Comparison of ENCODE assay signal across 8 mouse cellular contexts in the genomic region with DNA sequence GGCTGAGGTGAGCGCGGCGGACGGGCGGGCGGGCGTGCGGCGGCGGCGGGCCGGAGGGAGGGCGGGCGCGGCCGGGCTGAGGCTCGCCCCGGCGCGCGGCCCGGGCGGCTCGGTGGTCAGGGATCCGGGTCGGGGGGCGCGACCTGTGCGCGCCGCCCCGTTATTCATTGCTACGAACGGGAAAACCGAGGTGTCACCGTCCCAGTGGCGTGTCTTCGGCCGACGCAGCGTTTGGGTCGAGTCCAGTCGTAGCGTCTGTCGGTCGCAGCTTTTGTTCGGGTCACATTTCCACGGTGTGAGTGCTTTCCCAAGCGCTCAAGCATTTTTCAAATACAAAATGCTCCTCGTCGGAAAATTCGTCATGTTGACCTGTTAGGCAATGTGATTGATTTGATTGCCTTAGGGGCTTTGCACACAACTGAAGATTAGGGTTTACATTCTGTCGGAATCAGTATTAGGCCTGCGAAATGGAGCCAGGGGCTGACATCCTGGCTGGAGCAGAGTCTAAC. TPM values are rescaled to one million over a fixed set of nuclear protein-coding genes. Genes with fewer than 3 reads are reported as not detected.
DNase-seq lines count a peak whose midpoint lies in the region; ATAC-seq and TF ChIP-seq lines count a peak whose summit lies in the region.

No protein-coding gene starts in this region.

- peak overlapping the region; percentile 78 for H3K4me3 ChIP-seq in layer of hippocampus, adult 2 months
- H3K4me3 ChIP-seq in embryonic facial prominence, embryonic 11.5 days (ENCODE audit: low read depth, low read length) = peak overlapping the region; percentile 74
- H3K4me3 ChIP-seq in heart, embryonic 12.5 days = peak overlapping the region; percentile 83
- peak overlapping the region; percentile 74 for H3K4me3 ChIP-seq in kidney, embryonic 16.5 days (ENCODE audit: low read length)
- peak overlapping the region; percentile 71 for H3K4me3 ChIP-seq in lung, postnatal 0 days (ENCODE audit: low read depth, low read length)

- TF ChIP-seq EP300 in lung, postnatal 0 days (IDR thresholded peaks at IDR 0.05) = no peak

- no peaks in the 10 kb centered on the region for H3K36me3 ChIP-seq in embryonic facial prominence, embryonic 11.5 days (replicated peaks; ENCODE audit: control insufficient read depth, insufficient read depth, low read depth, low read length)
- H3K36me3 ChIP-seq in heart, embryonic 12.5 days = no peaks in the 10 kb centered on the region
- H3K36me3 ChIP-seq in kidney, embryonic 16.5 days (ENCODE audit: insufficient read depth, low read length) = no peaks in the 10 kb centered on the region
- H3K36me3 ChIP-seq in lung, postnatal 0 days (ENCODE audit: insufficient read depth, low read length) = no peaks in the 10 kb centered on the region

- peak overlapping the region; percentile 92 for H3K9ac ChIP-seq in embryonic facial prominence, embryonic 11.5 days (replicated peaks; ENCODE audit: low read length)
- H3K9ac ChIP-seq in heart, embryonic 12.5 days = peak overlapping the region; percentile 87
- peak overlapping the region; percentile 87 for H3K9ac ChIP-seq in kidney, embryonic 16.5 days (replicated peaks; ENCODE audit: low read length)
- H3K9ac ChIP-seq in lung, postnatal 0 days (replicated peaks; ENCODE audit: low read depth) = peak overlapping the region; percentile 90

- no peak for TF ChIP-seq CTCF in layer of hippocampus, adult 2 months (conservative IDR thresholded peaks at IDR 0.05)
- TF ChIP-seq CTCF in lung, postnatal 0 days (IDR thresholded peaks at IDR 0.05) = no peak

- peak; percentile 61 for ATAC-seq in embryonic facial prominence, embryonic 11.5 days (replicated peaks; ENCODE audit: insufficient number of reproducible peaks, low FRiP score, low TSS enrichment, low read depth)
- peak; percentile 5; the same call in 1 of the 2 replicates for ATAC-seq in heart, embryonic 12.5 days (ENCODE audit: insufficient number of reproducible peaks, low FRiP score)
- peak; percentile 78; the same call in 1 of the 2 replicates for ATAC-seq in kidney, embryonic 16.5 days (ENCODE audit: low FRiP score, low TSS enrichment)
- no peak for ATAC-seq in lung, postnatal 0 days

- DNase-seq in layer of hippocampus, adult 2 months (ENCODE audit: low spot score in 2 of 2) = peak in 1 of 2 experiments; percentile 21
- DNase-seq in layer of hippocampus, adult 9-11 months = no peak
- DNase-seq in R1 (ENCODE audit: low read depth, low spot score) = peak; percentile 44
- DNase-seq in embryonic facial prominence, embryonic 11.5 days (ENCODE audit: low spot score) = peak; percentile 26
- DNase-seq in lung, postnatal 0 days (ENCODE audit: low spot score) = peak; percentile 65
- peak; percentile 36 for DNase-seq in skeletal muscle tissue, adult 2 months (ENCODE audit: low read depth, low spot score)

- WGBS in embryonic facial prominence, embryonic 11.5 days = under 1% methylated on average over 41 of the region's 54 CpGs
- 5% methylated on average over 43 of the region's 54 CpGs for WGBS in heart, embryonic 12.5 days
- under 1% methylated on average over 41 of the region's 54 CpGs for WGBS in kidney, embryonic 16.5 days
- under 1% methylated on average over 29 of the region's 54 CpGs for WGBS in lung, postnatal 0 days

- H3K4me2 ChIP-seq in embryonic facial prominence, embryonic 11.5 days (ENCODE audit: low read depth, low read length) = peak overlapping the region; percentile 43
- H3K4me2 ChIP-seq in heart, embryonic 12.5 days = peak overlapping the region; percentile 70
- peak overlapping the region; percentile 54 for H3K4me2 ChIP-seq in kidney, embryonic 16.5 days (replicated peaks; ENCODE audit: low read depth, low read length)
- H3K4me2 ChIP-seq in lung, postnatal 0 days (replicated peaks; ENCODE audit: low read depth, low read length) = peak overlapping the region; percentile 60

- H3K4me1 ChIP-seq in embryonic facial prominence, embryonic 11.5 days (ENCODE audit: control insufficient read depth, insufficient read depth, low read length) = peaks cover 2% of the 10 kb centered on the region; the same call in 1 of the 2 replicates
- H3K4me1 ChIP-seq in heart, embryonic 12.5 days (replicated peaks) = peaks cover 27% of the 10 kb centered on the region
- peaks cover 21% of the 10 kb centered on the region for H3K4me1 ChIP-seq in kidney, embryonic 16.5 days (ENCODE audit: insufficient read depth, low read length)
- H3K4me1 ChIP-seq in lung, postnatal 0 days (ENCODE audit: insufficient read depth, low read depth, low read length) = peaks cover 5% of the 10 kb centered on the region

- no peaks in the 10 kb centered on the region for H3K27me3 ChIP-seq in embryonic facial prominence, embryonic 11.5 days (ENCODE audit: control insufficient read depth, insufficient read depth, low read length)
- H3K27me3 ChIP-seq in heart, embryonic 12.5 days (replicated peaks) = no peaks in the 10 kb centered on the region
- H3K27me3 ChIP-seq in kidney, embryonic 16.5 days (ENCODE audit: insufficient read depth, low read length) = no peaks in the 10 kb centered on the region; the same call in 1 of the 2 replicates
- no peaks in the 10 kb centered on the region for H3K27me3 ChIP-seq in lung, postnatal 0 days (replicated peaks; ENCODE audit: insufficient read depth, low read length)

- H3K27ac ChIP-seq in layer of hippocampus, adult 2 months = peak overlapping the region; percentile 85
- H3K27ac ChIP-seq in embryonic facial prominence, embryonic 11.5 days (replicated peaks; ENCODE audit: low read depth, low read length) = peak overlapping the region; percentile 35; the same call in 1 of the 2 replicates
- peak overlapping the region; percentile 67 for H3K27ac ChIP-seq in heart, embryonic 12.5 days (ENCODE audit: poor library complexity, severe bottlenecking)
- H3K27ac ChIP-seq in kidney, embryonic 16.5 days (ENCODE audit: low read length) = peak overlapping the region; percentile 65
- peak overlapping the region; percentile 93 for H3K27ac ChIP-seq in lung, postnatal 0 days (ENCODE audit: low read length)

- H3K9me3 ChIP-seq in embryonic facial prominence, embryonic 11.5 days (replicated peaks; ENCODE audit: control insufficient read depth, low read length) = no peaks in the 10 kb centered on the region
- no peaks in the 10 kb centered on the region for H3K9me3 ChIP-seq in heart, embryonic 12.5 days (replicated peaks)
- no peaks in the 10 kb centered on the region for H3K9me3 ChIP-seq in kidney, embryonic 16.5 days (ENCODE audit: low read length)
- H3K9me3 ChIP-seq in lung, postnatal 0 days (ENCODE audit: low read length) = no peaks in the 10 kb centered on the region

RNA-seq across cellular contexts. Expression of a gene that starts 0.4 kb away (rescaled TPM):
- total RNA-seq in layer of hippocampus, adult 2 months (2021) = 100 to 1,000 TPM; 129 to 130 TPM
- polyA plus RNA-seq in embryonic facial prominence, embryonic 11.5 days (2014; fragmentation: Nextera tagmentation; extraction: Ambion mirVana) = 66.0 and 66.8 TPM in 2 replicates
- polyA plus RNA-seq in heart, embryonic 12.5 days (2016; fragmentation: Nextera tagmentation; extraction: Ambion mirVana) = 37.7 and 38.1 TPM in 2 replicates
- 45.7 and 46.2 TPM in 2 replicates for polyA plus RNA-seq in kidney, embryonic 16.5 days (2015; fragmentation: Nextera tagmentation; extraction: Ambion mirVana)
- 43.1 and 52.4 TPM in 2 replicates for polyA plus RNA-seq in lung, postnatal 0 days (2015; fragmentation: Nextera tagmentation; extraction: Ambion mirVana)

RNA-seq across cellular contexts. Expression of a gene that starts 6.5 kb away (rescaled TPM):
- total RNA-seq in layer of hippocampus, adult 2 months (2021) = 10 to 100 TPM; 74.5 to 78.2 TPM
- polyA plus RNA-seq in embryonic facial prominence, embryonic 11.5 days (2014; fragmentation: Nextera tagmentation; extraction: Ambion mirVana) = 18.8 and 21.1 TPM in 2 replicates
- polyA plus RNA-seq in heart, embryonic 12.5 days (2016; fragmentation: Nextera tagmentation; extraction: Ambion mirVana) = 18.0 and 18.8 TPM in 2 replicates
- polyA plus RNA-seq in kidney, embryonic 16.5 days (2015; fragmentation: Nextera tagmentation; extraction: Ambion mirVana) = 17.3 and 21.1 TPM in 2 replicates
- 10.0 and 12.3 TPM in 2 replicates for polyA plus RNA-seq in lung, postnatal 0 days (2015; fragmentation: Nextera tagmentation; extraction: Ambion mirVana)

RNA-seq across cellular contexts. Expression of a gene that starts 48.6 kb away (rescaled TPM):
- 10 to 100 TPM; 45.3 to 45.7 TPM for total RNA-seq in layer of hippocampus, adult 2 months (2021)
- polyA plus RNA-seq in embryonic facial prominence, embryonic 11.5 days (2014; fragmentation: Nextera tagmentation; extraction: Ambion mirVana) = 62.8 and 70.9 TPM in 2 replicates
- 37.4 and 38.8 TPM in 2 replicates for polyA plus RNA-seq in heart, embryonic 12.5 days (2016; fragmentation: Nextera tagmentation; extraction: Ambion mirVana)
- 50.3 and 54.5 TPM in 2 replicates for polyA plus RNA-seq in kidney, embryonic 16.5 days (2015; fragmentation: Nextera tagmentation; extraction: Ambion mirVana)
- 25.5 and 28.3 TPM in 2 replicates for polyA plus RNA-seq in lung, postnatal 0 days (2015; fragmentation: Nextera tagmentation; extraction: Ambion mirVana)

Comparison
In these comparisons a context has a peak if more than half of its experiments do, and no peak if none do; other contexts are left out.
1. H3K27ac ChIP-seq: peak in every context shown above with its lines; median percentile 93 in lung, postnatal 0 days; 85 in layer of hippocampus, adult 2 months; 67 in heart, embryonic 12.5 days; 65 in kidney, embryonic 16.5 days; 35 in embryonic facial prominence, embryonic 11.5 days.